Mouse (Mus musculus): ENCODE measurements at regions not wholly inside any gene's neighbourhood (a gene's known extent, or its start where the extent isn't known, plus 50 kb on each side); places are given as distances from the start of the nearest gene placed in this dataset.

GRCm38 (mm10) chr5:115790436-115790835 lies 54.6 kb upstream of the Cit start:
- DNase-seq = peak; percentile 75
